Mouse (Mus musculus): ENCODE data around the gene Gm49325. TPM values are rescaled to one million over a fixed set of nuclear protein-coding genes. Genes with fewer than 3 reads are reported as not detected.

Gene Gm49325
- polyA plus RNA-seq, 1 experiment: not detected

DNA sequence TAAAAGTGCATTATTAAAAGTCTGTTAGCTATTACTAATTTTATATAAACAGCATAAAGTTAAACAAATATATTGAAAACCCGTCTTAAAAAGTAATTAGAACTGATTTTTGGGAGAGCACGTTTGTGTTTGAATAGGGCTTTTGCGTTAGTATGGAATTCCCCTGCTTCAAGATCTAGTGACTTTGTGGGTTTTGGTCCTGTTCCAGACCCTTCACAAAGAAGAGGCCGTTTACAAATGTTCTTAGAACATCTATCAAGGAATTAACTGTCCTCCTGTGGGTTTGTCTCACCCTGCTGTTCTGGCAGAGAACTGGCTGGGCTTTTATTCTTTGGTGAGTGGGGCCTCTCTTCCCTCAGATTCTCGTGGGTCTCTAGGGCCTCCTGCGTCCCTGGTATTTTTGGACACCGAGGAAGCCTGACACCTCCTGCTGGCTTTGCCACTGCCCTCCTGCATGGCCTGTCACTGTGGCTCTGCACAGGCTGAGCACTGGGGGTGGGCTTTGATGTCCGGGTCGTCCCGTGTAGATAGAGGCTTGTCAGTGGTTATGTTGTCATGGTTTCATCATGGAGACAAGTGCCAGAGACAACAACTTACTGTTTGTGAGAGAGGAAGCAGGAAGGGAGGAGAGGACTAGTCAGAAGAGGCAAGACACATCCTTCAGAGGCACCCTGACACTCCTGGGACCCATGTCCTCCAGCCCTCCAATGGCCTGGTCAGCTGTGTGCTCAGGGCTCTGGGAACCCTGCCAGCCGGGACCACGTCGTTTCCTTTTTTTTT is 28.6 kb downstream of the Gm49325 start:
- TF ChIP-seq POLR2A (IDR thresholded peaks at IDR 0.05; ENCODE audit: borderline replicate concordance, control insufficient read depth, low read depth, low read length) (no peak), CTCF (IDR thresholded peaks at IDR 0.05; ENCODE audit: control insufficient read depth, insufficient read depth, low read length) (no peak)
- Histone ChIP-seq H3K4me1 (ENCODE audit: control insufficient read depth, insufficient read depth, low read length) (peaks cover 9% of the 10 kb centered on the region), H3K4me3 (replicated peaks; ENCODE audit: control insufficient read depth, low read depth, low read length) (no peak overlapping the region), H3K27ac (ENCODE audit: control insufficient read depth, insufficient read depth, low read depth, low read length, poor library complexity) (peak overlapping the region; percentile 54; the same call in 1 of the 2 replicates)
- 37% methylated on average over 13 of the region's 13 CpGs for WGBS

GRCm38 (mm10) chr10:77636234-77636922 is 30.4 kb downstream of the Gm49325 start:
- H3K27ac ChIP-seq (ENCODE audit: control insufficient read depth, insufficient read depth, low read depth, low read length, poor library complexity): no peak overlapping the region
- TF ChIP-seq CTCF (IDR thresholded peaks at IDR 0.05; ENCODE audit: control insufficient read depth, insufficient read depth, low read length) (no peak), POLR2A (IDR thresholded peaks at IDR 0.05; ENCODE audit: borderline replicate concordance, control insufficient read depth, low read depth, low read length) (no peak)
- no peak overlapping the region for H3K4me3 ChIP-seq (replicated peaks; ENCODE audit: control insufficient read depth, low read depth, low read length)
- WGBS: 90% methylated on average over 7 of the region's 7 CpGs
- H3K4me1 ChIP-seq (ENCODE audit: control insufficient read depth, insufficient read depth, low read length): peaks cover 8% of the 10 kb centered on the region

DNA sequence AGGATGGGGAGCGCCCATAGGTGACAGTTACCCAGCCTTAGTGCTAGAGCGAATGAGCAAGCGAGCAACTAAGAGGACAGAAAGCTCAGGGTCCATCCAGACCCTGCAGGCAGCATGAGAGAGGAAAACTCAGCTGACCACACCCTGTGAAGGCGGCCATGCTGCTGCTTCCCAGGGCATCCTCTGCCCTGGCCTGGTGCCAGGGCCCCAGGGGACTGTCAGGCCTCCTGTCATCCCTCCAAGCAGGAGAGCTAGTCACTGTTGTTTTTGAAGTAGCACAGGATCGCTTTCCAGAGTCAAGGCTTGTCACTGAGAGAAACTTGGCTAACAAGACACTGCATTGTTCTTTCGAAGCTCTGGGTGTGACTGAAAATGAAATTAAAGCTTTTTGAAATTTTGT is 33.0 kb downstream of the Gm49325 start:
- TF ChIP-seq CTCF (IDR thresholded peaks at IDR 0.05; ENCODE audit: control insufficient read depth, insufficient read depth, low read length) (no peak), POLR2A (IDR thresholded peaks at IDR 0.05; ENCODE audit: borderline replicate concordance, control insufficient read depth, low read depth, low read length) (no peak)
- 84% methylated on average over 6 of the region's 6 CpGs for WGBS
- H3K27ac ChIP-seq (ENCODE audit: control insufficient read depth, insufficient read depth, low read depth, low read length, poor library complexity): no peak overlapping the region
- peaks cover 6% of the 10 kb centered on the region; the same call in 1 of the 2 replicates for H3K4me1 ChIP-seq (ENCODE audit: control insufficient read depth, insufficient read depth, low read length)
- no peak overlapping the region for H3K4me3 ChIP-seq (replicated peaks; ENCODE audit: control insufficient read depth, low read depth, low read length)

- Histone ChIP-seq H3K4me3 (replicated peaks; ENCODE audit: control insufficient read depth, low read depth, low read length) (no peak overlapping the region), H3K4me1 (ENCODE audit: control insufficient read depth, insufficient read depth, low read length) (peaks cover 3% of the 10 kb centered on the region; the same call in 1 of the 2 replicates), H3K27ac (ENCODE audit: control insufficient read depth, insufficient read depth, low read depth, low read length, poor library complexity) (no peak overlapping the region)
- TF ChIP-seq POLR2A (IDR thresholded peaks at IDR 0.05; ENCODE audit: borderline replicate concordance, control insufficient read depth, low read depth, low read length) (no peak), CTCF (IDR thresholded peaks at IDR 0.05; ENCODE audit: control insufficient read depth, insufficient read depth, low read length) (no peak)
- WGBS: 29% methylated on average over 7 of the region's 7 CpGs
These were observed 37.2 kb downstream of the Gm49325 start for GRCm38 (mm10) chr10:77643160-77643559.

DNA sequence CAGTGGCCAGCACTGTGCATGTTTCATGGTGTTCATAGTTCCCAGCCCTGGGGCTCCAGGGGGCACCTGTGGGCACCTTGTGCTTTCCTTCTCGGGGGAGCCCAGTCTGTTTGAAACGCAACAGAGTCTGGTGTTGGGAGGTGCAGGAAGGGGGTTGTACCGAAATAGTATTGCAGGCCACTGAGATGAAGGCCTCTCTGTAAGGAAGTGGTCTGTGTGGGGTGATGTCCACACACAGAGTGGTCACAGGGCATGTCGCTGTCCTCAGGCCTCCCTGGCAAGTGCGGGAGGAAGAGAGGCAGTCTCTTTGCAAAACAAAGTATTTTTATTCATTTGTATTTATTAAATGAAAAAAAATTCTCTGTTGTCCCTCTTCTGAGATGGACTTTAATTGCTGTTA is 39.6 kb downstream of the Gm49325 start:
- TF ChIP-seq POLR2A (IDR thresholded peaks at IDR 0.05; ENCODE audit: borderline replicate concordance, control insufficient read depth, low read depth, low read length): no peak
- TF ChIP-seq CTCF (IDR thresholded peaks at IDR 0.05; ENCODE audit: control insufficient read depth, insufficient read depth, low read length): no peak
- H3K27ac ChIP-seq (ENCODE audit: control insufficient read depth, insufficient read depth, low read depth, low read length, poor library complexity): peak overlapping the region; percentile 69; the same call in 1 of the 2 replicates
- peaks cover 3% of the 10 kb centered on the region; the same call in 1 of the 2 replicates for H3K4me1 ChIP-seq (ENCODE audit: control insufficient read depth, insufficient read depth, low read length)
- 39% methylated on average over 5 of the region's 5 CpGs for WGBS
- no peak overlapping the region for H3K4me3 ChIP-seq (replicated peaks; ENCODE audit: control insufficient read depth, low read depth, low read length)

- H3K4me1 ChIP-seq (ENCODE audit: control insufficient read depth, insufficient read depth, low read length): peaks cover 3% of the 10 kb centered on the region; the same call in 1 of the 2 replicates
- H3K4me3 ChIP-seq (replicated peaks; ENCODE audit: control insufficient read depth, low read depth, low read length): no peak overlapping the region
- WGBS: 43% methylated on average over 1 of the region's 1 CpGs
- no peak overlapping the region for H3K27ac ChIP-seq (ENCODE audit: control insufficient read depth, insufficient read depth, low read depth, low read length, poor library complexity)
- TF ChIP-seq CTCF (IDR thresholded peaks at IDR 0.05; ENCODE audit: control insufficient read depth, insufficient read depth, low read length) (no peak), POLR2A (IDR thresholded peaks at IDR 0.05; ENCODE audit: borderline replicate concordance, control insufficient read depth, low read depth, low read length) (no peak)
These were observed 41.5 kb downstream of the Gm49325 start for GRCm38 (mm10) chr10:77647461-77647860.

- Histone ChIP-seq H3K27ac (ENCODE audit: control insufficient read depth, insufficient read depth, low read depth, low read length, poor library complexity) (no peak overlapping the region), H3K4me1 (ENCODE audit: control insufficient read depth, insufficient read depth, low read length) (peaks cover 3% of the 10 kb centered on the region; the same call in 1 of the 2 replicates), H3K4me3 (replicated peaks; ENCODE audit: control insufficient read depth, low read depth, low read length) (no peak overlapping the region)
- 80% methylated on average over 8 of the region's 8 CpGs for whole genome bisulfite sequencing
- no peak for TF ChIP-seq CTCF (IDR thresholded peaks at IDR 0.05; ENCODE audit: control insufficient read depth, insufficient read depth, low read length)
These were observed 41.9 kb downstream of the Gm49325 start for GRCm38 (mm10) chr10:77647901-77648300.

DNA sequence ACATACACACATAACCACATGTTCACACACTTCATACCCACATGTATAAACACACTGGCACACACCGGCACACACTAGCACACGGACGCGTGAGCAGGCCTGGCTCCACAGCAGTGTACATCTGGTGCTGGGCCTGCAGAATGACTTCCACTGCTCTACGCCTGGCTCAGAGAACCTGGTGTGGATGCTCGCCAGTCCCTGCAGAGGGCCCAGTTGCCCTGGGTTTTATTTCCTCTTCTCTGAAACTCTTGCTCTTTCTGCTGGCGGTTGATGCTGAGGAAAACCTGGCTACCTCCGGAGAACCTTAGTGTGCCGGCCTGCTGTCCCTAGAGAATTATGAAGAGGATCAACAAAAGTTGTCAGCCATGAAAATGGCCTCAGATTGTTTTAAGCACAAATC is 46.0 kb downstream of the Gm49325 start:
- H3K4me1 ChIP-seq (ENCODE audit: control insufficient read depth, insufficient read depth, low read length): no peaks in the 10 kb centered on the region
- WGBS: 83% methylated on average over 9 of the region's 9 CpGs
- no peak overlapping the region for H3K4me3 ChIP-seq (replicated peaks; ENCODE audit: control insufficient read depth, low read depth, low read length)
- H3K27ac ChIP-seq (ENCODE audit: control insufficient read depth, insufficient read depth, low read depth, low read length, poor library complexity): no peak overlapping the region
- no peak for TF ChIP-seq CTCF (IDR thresholded peaks at IDR 0.05; ENCODE audit: control insufficient read depth, insufficient read depth, low read length)
- no peak for TF ChIP-seq POLR2A (IDR thresholded peaks at IDR 0.05; ENCODE audit: borderline replicate concordance, control insufficient read depth, low read depth, low read length)

All from bone marrow, adult 2 months (tissue).